Mouse (Mus musculus): ENCODE measurements around the gene Olfr1416. TPM values are rescaled to one million over a fixed set of nuclear protein-coding genes. Genes with fewer than 3 reads are reported as not detected.

The Olfr1416 gene
- polyA plus RNA-seq, 1 experiment from 2014 or later = not detected

Small RNAs within 50 kb of the gene (microRNA-seq; reads per million reads assigned to microRNA genes)
- 2.3 reads per million for gene Mir6900

Other genes starting within 250 kb of the Olfr1416 start
- gene Ndufa10, start 11.3 kb downstream of the Olfr1416 start, polyA plus RNA-seq (2014; fragmentation: Nextera tagmentation; extraction: Ambion mirVana) = 276 and 277 TPM in 2 replicates
- not detected in 2 replicates for gene Olfr1415, start 11.0 kb upstream of the Olfr1416 start, polyA plus RNA-seq (2014; fragmentation: Nextera tagmentation; extraction: Ambion mirVana)
- not detected in 2 replicates for gene Olfr1414, start 33.5 kb upstream of the Olfr1416 start, polyA plus RNA-seq (2014; fragmentation: Nextera tagmentation; extraction: Ambion mirVana)
- gene Olfr1413, start 86.2 kb upstream of the Olfr1416 start, polyA plus RNA-seq (2014; fragmentation: Nextera tagmentation; extraction: Ambion mirVana) = not detected in 2 replicates
- gene Olfr1412, start 100.7 kb upstream of the Olfr1416 start, polyA plus RNA-seq (2014; fragmentation: Nextera tagmentation; extraction: Ambion mirVana) = not detected in 2 replicates
- not detected in 2 replicates for gene Olfr1411, start 109.3 kb upstream of the Olfr1416 start, polyA plus RNA-seq (2014; fragmentation: Nextera tagmentation; extraction: Ambion mirVana)
- not detected in 2 replicates for gene Olfr1410, start 120.7 kb upstream of the Olfr1416 start, polyA plus RNA-seq (2014; fragmentation: Nextera tagmentation; extraction: Ambion mirVana)
- gene Olfr12, start 132.7 kb upstream of the Olfr1416 start, polyA plus RNA-seq (2014; fragmentation: Nextera tagmentation; extraction: Ambion mirVana) = not detected in 2 replicates
- gene Cops9, start 156.9 kb upstream of the Olfr1416 start, polyA plus RNA-seq (2014; fragmentation: Nextera tagmentation; extraction: Ambion mirVana) = 406 and 457 TPM in 2 replicates
- gene Otos, start 163.7 kb upstream of the Olfr1416 start, polyA plus RNA-seq (2014; fragmentation: Nextera tagmentation; extraction: Ambion mirVana) = 0.14 TPM in 1 of 2 replicates, not detected in the other

Measured in stomach, embryonic 14.5 days (tissue).